Mouse (Mus musculus) kidney, adult 2 months (tissue): ENCODE results near the gene Agmo. TPM values are rescaled to one million over a fixed set of nuclear protein-coding genes. Genes with fewer than 3 reads are reported as not detected.
A peak's percentile ranks its signal among the peaks of the same experiment; 100 is the strongest.

Source experiments
- DNase-seq: peaks from one replicate; pipeline ENCODE4 v3.0.0; 2021
- H3K27ac ChIP-seq: fragments of 200-500 bp; 2 replicates; pipeline ENCODE4 v1.5.1; 2012; ENCODE audit warnings: low read depth, low read length, control low read depth, inconsistent platforms; ENCODE audit not compliant: insufficient read depth
- H3K27me3 ChIP-seq: fragments of 200-500 bp; replicated peaks from 2 replicates; pipeline ENCODE4 v1.6.1; 2012; ENCODE audit warnings: mild to moderate bottlenecking, moderate library complexity, low read length, inconsistent platforms; ENCODE audit not compliant: control insufficient read depth, insufficient read depth
- H3K36me3 ChIP-seq: fragments of 200-500 bp; 2 replicates; pipeline ENCODE4 v1.6.1; 2012; ENCODE audit warnings: mild to moderate bottlenecking, moderate library complexity, low read length, inconsistent platforms; ENCODE audit not compliant: control insufficient read depth, insufficient read depth
- H3K4me1 ChIP-seq: fragments of 200-500 bp; 2 replicates; pipeline ENCODE4 v1.6.1; 2011; ENCODE audit warnings: low read length; ENCODE audit not compliant: control insufficient read depth, insufficient read depth
- H3K4me3 ChIP-seq: fragments of 200-500 bp; 2 replicates; pipeline ENCODE4 v1.5.1; 2011; ENCODE audit warnings: mild to moderate bottlenecking, low read depth, low read length, control low read depth; ENCODE audit not compliant: insufficient read depth
- CTCF ChIP-seq: fragments of 200-500 bp; conservative IDR thresholded peaks from 2 replicates; pipeline ENCODE4 v1.5.1; 2011; ENCODE audit warnings: low read depth, mild to moderate bottlenecking, control low read depth, low read length, moderate library complexity, mixed read lengths; ENCODE audit not compliant: insufficient read depth, insufficient read length
- POLR2A ChIP-seq: fragments of 200-500 bp; IDR thresholded peaks from one replicate; pipeline ENCODE4 v1.6.1; 2011; ENCODE audit warnings: low read depth, low read length, control low read depth
- WGBS: fragments of 180-500 bp; shearing (Covaris S2); methylation state at CpG from one replicate; pipeline ENCODE4 v1.1.7; 2018; 5-methylcytosine and 5-hydroxymethylcytosine counted together
- polyA plus RNA-seq: library from polyadenylated mRNA; depleted of rRNA; stranded (reverse); fragments of >200 nt; gene quantifications from 2 replicates; pipeline ENCODE4 v1.2.3, GENCODE M21; 2012

Gene Agmo
- polyA plus RNA-seq, 1 experiment, result 5.6 TPM

GRCm38 (mm10) chr12:37259771-37260528 lies 18.5 kb downstream of the Agmo start:
- Histone ChIP-seq H3K27ac (no peak overlapping the region), H3K4me3 (no peak overlapping the region), H3K36me3 (no peaks in the 10 kb centered on the region), H3K27me3 (no peaks in the 10 kb centered on the region), H3K4me1 (no peaks in the 10 kb centered on the region)
- peak; percentile 13 for DNase-seq
- no peak for TF ChIP-seq CTCF

- no peak for TF ChIP-seq POLR2A
- TF ChIP-seq CTCF, result no peak
- no peaks in the 10 kb centered on the region for H3K36me3 ChIP-seq
- H3K4me3 ChIP-seq, result no peak overlapping the region
- no peak overlapping the region for H3K27ac ChIP-seq
- no peak for DNase-seq
- 94% methylated on average over 3 of the region's 3 CpGs for WGBS
- H3K27me3 ChIP-seq, result no peaks in the 10 kb centered on the region
- H3K4me1 ChIP-seq, result no peaks in the 10 kb centered on the region
Observed at GRCm38 (mm10) chr12:37263685-37264084, 22.2 kb downstream of the Agmo start.

GRCm38 (mm10) chr12:37268636-37269152 lies 27.3 kb downstream of the Agmo start:
- H3K36me3 ChIP-seq, result no peaks in the 10 kb centered on the region
- WGBS, result 60% methylated on average over 6 of the region's 6 CpGs
- H3K4me1 ChIP-seq, result no peaks in the 10 kb centered on the region
- H3K27me3 ChIP-seq, result no peaks in the 10 kb centered on the region
- no peak for DNase-seq
- H3K4me3 ChIP-seq, result no peak overlapping the region
- TF ChIP-seq CTCF, result no peak
- TF ChIP-seq POLR2A, result no peak
- no peak overlapping the region for H3K27ac ChIP-seq

- 37% methylated on average over 3 of the region's 3 CpGs for WGBS
- no peak overlapping the region for H3K27ac ChIP-seq
Observed at GRCm38 (mm10) chr12:37272660-37273059, 31.2 kb downstream of the Agmo start.

GRCm38 (mm10) chr12:37273964-37274657 lies 32.7 kb downstream of the Agmo start:
- Histone ChIP-seq H3K4me3 (no peak overlapping the region), H3K27ac (no peak overlapping the region), H3K27me3 (no peaks in the 10 kb centered on the region), H3K36me3 (no peaks in the 10 kb centered on the region), H3K4me1 (no peaks in the 10 kb centered on the region)
- TF ChIP-seq CTCF, result no peak
- no peak for DNase-seq
- WGBS, result 83% methylated on average over 5 of the region's 5 CpGs

More at GRCm38 (mm10) chr12:37272660-37273059, 31.2 kb downstream of the Agmo start:
- H3K4me1 ChIP-seq, result no peaks in the 10 kb centered on the region
- no peak overlapping the region for H3K4me3 ChIP-seq
- H3K36me3 ChIP-seq, result no peaks in the 10 kb centered on the region
- TF ChIP-seq CTCF, result no peak
- TF ChIP-seq POLR2A, result no peak
- no peak for DNase-seq
- H3K27me3 ChIP-seq, result no peaks in the 10 kb centered on the region

GRCm38 (mm10) chr12:37274658-37275019 lies 33.2 kb downstream of the Agmo start:
- TF ChIP-seq POLR2A (no peak), CTCF (no peak)
- H3K4me1 ChIP-seq, result no peaks in the 10 kb centered on the region
- H3K27me3 ChIP-seq, result no peaks in the 10 kb centered on the region
- no peak for DNase-seq
- no peaks in the 10 kb centered on the region for H3K36me3 ChIP-seq
- 79% methylated on average over 2 of the region's 2 CpGs for WGBS
- no peak overlapping the region for H3K4me3 ChIP-seq
- H3K27ac ChIP-seq, result no peak overlapping the region

- WGBS, result 12% methylated on average over 1 of the region's 1 CpGs
- no peak for DNase-seq
- TF ChIP-seq POLR2A (no peak), CTCF (no peak)
- Histone ChIP-seq H3K36me3 (no peaks in the 10 kb centered on the region), H3K27ac (no peak overlapping the region), H3K27me3 (no peaks in the 10 kb centered on the region), H3K4me3 (no peak overlapping the region), H3K4me1 (no peaks in the 10 kb centered on the region)
Observed at GRCm38 (mm10) chr12:37306956-37307466, 65.6 kb downstream of the Agmo start.
